ENCODE assay signal across 14 mouse cellular contexts in the genomic region with DNA sequence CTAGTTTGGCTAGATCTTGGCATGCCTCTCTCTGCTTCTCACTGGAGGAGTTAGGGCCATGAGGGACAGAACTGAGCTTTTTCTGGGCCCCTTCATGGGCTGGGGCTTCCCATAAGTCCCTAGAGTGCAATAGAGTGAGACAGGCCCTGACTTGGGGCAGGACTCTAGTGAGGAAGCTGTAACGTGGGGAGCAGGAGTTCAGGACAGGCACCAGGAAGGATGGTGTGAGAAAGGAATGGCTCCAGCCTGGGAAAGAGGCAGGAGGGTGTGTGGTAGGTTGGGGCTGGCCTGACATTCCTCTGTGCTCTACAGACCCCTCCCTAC. TPM values are rescaled to one million over a fixed set of nuclear protein-coding genes. Genes with fewer than 3 reads are reported as not detected.
DNase-seq lines count a peak whose midpoint lies in the region; ATAC-seq and TF ChIP-seq lines count a peak whose summit lies in the region.
"Had no signal": no experiment of that assay in that cellular context is flagged by ENCODE, and none has a peak within 500 bp of the region (broad histone marks: within the 10 kb centered on the region; RNA-seq: fewer than 3 reads in every experiment).

No protein-coding gene starts in this region.

- no peak overlapping the region for H3K4me2 ChIP-seq in heart, postnatal 0 days (ENCODE audit: low read depth, low read length)
- no peak overlapping the region for H3K4me2 ChIP-seq in liver, embryonic 11.5 days
- H3K4me2 ChIP-seq in liver, postnatal 0 days (ENCODE audit: low read depth, low read length) = no peak overlapping the region
- no peak overlapping the region for H3K4me2 ChIP-seq in liver, embryonic 16.5 days (ENCODE audit: low read depth, low read length)
- H3K4me2 ChIP-seq: embryonic facial prominence, embryonic 12.5 days; hindbrain, embryonic 15.5 days had no signal

- H3K9me3 ChIP-seq in heart, postnatal 0 days (replicated peaks; ENCODE audit: control insufficient read depth, low read length) = no peaks in the 10 kb centered on the region
- H3K9me3 ChIP-seq in liver, embryonic 11.5 days (ENCODE audit: control insufficient read depth, low read length) = no peaks in the 10 kb centered on the region
- no peaks in the 10 kb centered on the region for H3K9me3 ChIP-seq in liver, postnatal 0 days (ENCODE audit: low read length)
- no peaks in the 10 kb centered on the region for H3K9me3 ChIP-seq in liver, embryonic 16.5 days (replicated peaks; ENCODE audit: control insufficient read depth, low read length)
- H3K9me3 ChIP-seq: embryonic facial prominence, embryonic 12.5 days; hindbrain, embryonic 15.5 days had no signal

- DNase-seq in frontal cortex, postnatal 14 days (ENCODE audit: low spot score in 2 of 2) = no peak
- DNase-seq in heart, postnatal 0 days (ENCODE audit: low spot score) = no peak
- DNase-seq in heart, adult 9 months (ENCODE audit: low spot score in 2 of 2) = no peak
- DNase-seq in liver, embryonic 11.5 days (ENCODE audit: low spot score) = no peak
- DNase-seq in liver, postnatal 0 days = no peak
- no peak for DNase-seq in adrenal gland, adult 18-20 months (ENCODE audit: low spot score in 2 of 2)
- DNase-seq: adrenal gland, postnatal 10 days; right cerebral cortex, adult 18-20 months; spleen, adult 18-20 months had no signal

- H3K36me3 ChIP-seq in heart, postnatal 0 days (replicated peaks; ENCODE audit: control insufficient read depth, insufficient read depth, low read length) = peaks cover 70% of the 10 kb centered on the region
- peaks cover 47% of the 10 kb centered on the region for H3K36me3 ChIP-seq in liver, embryonic 11.5 days (ENCODE audit: control insufficient read depth, insufficient read depth, low read length)
- H3K36me3 ChIP-seq in liver, postnatal 0 days (replicated peaks; ENCODE audit: insufficient read depth, low read length) = peaks cover 73% of the 10 kb centered on the region
- peaks cover 52% of the 10 kb centered on the region for H3K36me3 ChIP-seq in liver, embryonic 16.5 days (ENCODE audit: control insufficient read depth, insufficient read depth)

- no peak for TF ChIP-seq CTCF in heart, postnatal 0 days (IDR thresholded peaks at IDR 0.05; ENCODE audit: low read depth)
- no peak for TF ChIP-seq CTCF in liver, postnatal 0 days (IDR thresholded peaks at IDR 0.05; ENCODE audit: low read depth)

- WGBS in heart, postnatal 0 days = 42% methylated on average over 1 of the region's 1 CpGs
- WGBS in liver, embryonic 11.5 days = 50% methylated on average over 1 of the region's 1 CpGs
- 75% methylated on average over 1 of the region's 1 CpGs for WGBS in liver, postnatal 0 days (ENCODE audit: insufficient replicate concordance)
- WGBS in liver, embryonic 16.5 days (ENCODE audit: insufficient replicate concordance) = 62% methylated on average over 1 of the region's 1 CpGs

- H3K27me3 ChIP-seq in heart, postnatal 0 days (ENCODE audit: control insufficient read depth, insufficient read depth, low read length) = no peaks in the 10 kb centered on the region
- no peaks in the 10 kb centered on the region for H3K27me3 ChIP-seq in liver, embryonic 11.5 days (replicated peaks; ENCODE audit: control insufficient read depth, insufficient read depth, low read length)
- no peaks in the 10 kb centered on the region for H3K27me3 ChIP-seq in liver, postnatal 0 days (ENCODE audit: insufficient read depth, low read length)
- H3K27me3 ChIP-seq in liver, embryonic 16.5 days (ENCODE audit: control insufficient read depth, insufficient read depth, low read depth, low read length) = no peaks in the 10 kb centered on the region
- H3K27me3 ChIP-seq: embryonic facial prominence, embryonic 12.5 days; hindbrain, embryonic 15.5 days had no signal

- H3K9ac ChIP-seq in heart, postnatal 0 days (replicated peaks; ENCODE audit: low read depth, low read length) = no peak overlapping the region
- H3K9ac ChIP-seq in liver, embryonic 11.5 days (ENCODE audit: low read depth, low read length) = peak overlapping the region; percentile 34; the same call in 1 of the 2 replicates
- H3K9ac ChIP-seq in liver, postnatal 0 days (replicated peaks) = no peak overlapping the region
- H3K9ac ChIP-seq in liver, embryonic 16.5 days (ENCODE audit: low read depth, low read length) = peak overlapping the region; percentile 23; the same call in 1 of the 2 replicates
- H3K9ac ChIP-seq: hindbrain, embryonic 15.5 days had no signal

- H3K27ac ChIP-seq in heart, postnatal 0 days (ENCODE audit: low read depth) = 0 out of 2 replicates have a peak overlapping the region, but pooled peaks have one; percentile 54
- H3K27ac ChIP-seq in liver, embryonic 11.5 days (ENCODE audit: low read depth, low read length) = no peak overlapping the region
- H3K27ac ChIP-seq in liver, postnatal 0 days (ENCODE audit: low read depth) = no peak overlapping the region
- H3K27ac ChIP-seq in liver, embryonic 16.5 days (ENCODE audit: low read length) = peak overlapping the region; percentile 5; the same call in 1 of the 2 replicates
- H3K27ac ChIP-seq: embryonic facial prominence, embryonic 12.5 days; hindbrain, embryonic 15.5 days had no signal

- no peak for TF ChIP-seq EP300 in heart, postnatal 0 days (IDR thresholded peaks at IDR 0.05; ENCODE audit: low read depth)
- no peak for TF ChIP-seq EP300 in liver, postnatal 0 days (IDR thresholded peaks at IDR 0.05; ENCODE audit: low read depth)

- H3K4me1 ChIP-seq in heart, postnatal 0 days (ENCODE audit: control insufficient read depth, insufficient read depth) = peaks cover 5% of the 10 kb centered on the region; the same call in 1 of the 2 replicates
- peaks cover 19% of the 10 kb centered on the region for H3K4me1 ChIP-seq in liver, embryonic 11.5 days (replicated peaks; ENCODE audit: control insufficient read depth, insufficient read depth, low read length)
- peaks cover 4% of the 10 kb centered on the region for H3K4me1 ChIP-seq in liver, postnatal 0 days (ENCODE audit: insufficient read depth)
- H3K4me1 ChIP-seq in liver, embryonic 16.5 days (ENCODE audit: control insufficient read depth, low read depth, low read length) = peaks cover 23% of the 10 kb centered on the region

- H3K4me3 ChIP-seq in heart, postnatal 0 days (ENCODE audit: low read depth, low read length) = no peak overlapping the region
- H3K4me3 ChIP-seq in liver, embryonic 11.5 days (ENCODE audit: low read depth, low read length) = no peak overlapping the region
- no peak overlapping the region for H3K4me3 ChIP-seq in liver, postnatal 0 days (ENCODE audit: low read depth, low read length)
- H3K4me3 ChIP-seq in liver, embryonic 16.5 days (ENCODE audit: low read depth, low read length) = no peak overlapping the region
- H3K4me3 ChIP-seq: embryonic facial prominence, embryonic 12.5 days; hindbrain, embryonic 15.5 days had no signal

- 0 out of 2 replicates have a peak, but pooled peaks have one; percentile 9 for ATAC-seq in frontal cortex, adult (ENCODE audit: low TSS enrichment)
- no peak for ATAC-seq in heart, postnatal 0 days (ENCODE audit: insufficient read depth, low read depth)
- ATAC-seq in liver, embryonic 11.5 days (replicated peaks; ENCODE audit: low FRiP score) = no peak
- no peak for ATAC-seq in liver, postnatal 0 days
- no peak for ATAC-seq in liver, embryonic 16.5 days (ENCODE audit: low read depth)
- ATAC-seq: lung, postnatal 0 days had no signal

RNA-seq across cellular contexts. Expression of gene Usp42, which starts 26.5 kb away (rescaled TPM):
- 6.0 and 8.3 TPM in 2 replicates for total RNA-seq in heart, postnatal 0 days (2014; rRNA removed; ENCODE audit: low replicate concordance)
- 5.1 and 5.6 TPM in 2 replicates for polyA plus RNA-seq in heart, postnatal 0 days (2015; fragmentation: Nextera tagmentation; extraction: Ambion mirVana)
- polyA plus RNA-seq in liver, embryonic 11.5 days (2014; fragmentation: Nextera tagmentation; extraction: Ambion mirVana) = 13.2 and 14.7 TPM in 2 replicates
- 2.3 and 2.7 TPM in 2 replicates for polyA plus RNA-seq in liver, postnatal 0 days (2015; fragmentation: Nextera tagmentation; extraction: Ambion mirVana)
- 2.9 TPM in 2 replicates for polyA plus RNA-seq in liver, embryonic 16.5 days (2015; fragmentation: Nextera tagmentation; extraction: Ambion mirVana)
- 10 to 100 TPM; 10.2 to 11.7 TPM for total RNA-seq in adrenal gland, adult 18-20 months (2021)

Comparison
In these comparisons a context has a peak if more than half of its experiments do, and no peak if none do; other contexts are left out.
1. H3K27ac ChIP-seq: peak in heart, postnatal 0 days (single experiment) and liver, embryonic 16.5 days (single experiment); none in liver, embryonic 11.5 days (single experiment) and liver, postnatal 0 days (single experiment).
2. H3K9ac ChIP-seq: peak in liver, embryonic 11.5 days (single experiment) and liver, embryonic 16.5 days (single experiment); none in heart, postnatal 0 days (single experiment) and liver, postnatal 0 days (single experiment).